Mouse (Mus musculus) layer of hippocampus, adult 2 months (tissue): ENCODE results near the gene Tmc2. TPM values are rescaled to one million over a fixed set of nuclear protein-coding genes. Genes with fewer than 3 reads are reported as not detected.

Experiments used
- DNase-seq, 2 experiments: peaks; one replicate each; pipeline ENCODE4 v3.0.0; 2022; ENCODE audit warnings: low spot score in 2 of 2
- H3K27ac ChIP-seq: fragments of 200-600 bp; 2 replicates; pipeline ENCODE4 v1.8.1; 2022
- H3K4me3 ChIP-seq: fragments of 200-600 bp; 2 replicates; pipeline ENCODE4 v1.8.1; 2022; ENCODE audit warnings: mild to moderate bottlenecking
- CTCF ChIP-seq: fragments of 200-600 bp; conservative IDR thresholded peaks from 2 replicates; pipeline ENCODE4 v1.8.1; 2022; ENCODE audit warnings: antibody characterized with exemption, mild to moderate bottlenecking, moderate library complexity
- total RNA-seq, 2 experiments: library from RNA; stranded (reverse); gene quantifications; 2 replicates each; pipeline ENCODE4 v1.2.3; 2021

The Tmc2 gene
- total RNA-seq, 2 experiments from 2014 or later, result 0.13 TPM; not detected in 1

DNA sequence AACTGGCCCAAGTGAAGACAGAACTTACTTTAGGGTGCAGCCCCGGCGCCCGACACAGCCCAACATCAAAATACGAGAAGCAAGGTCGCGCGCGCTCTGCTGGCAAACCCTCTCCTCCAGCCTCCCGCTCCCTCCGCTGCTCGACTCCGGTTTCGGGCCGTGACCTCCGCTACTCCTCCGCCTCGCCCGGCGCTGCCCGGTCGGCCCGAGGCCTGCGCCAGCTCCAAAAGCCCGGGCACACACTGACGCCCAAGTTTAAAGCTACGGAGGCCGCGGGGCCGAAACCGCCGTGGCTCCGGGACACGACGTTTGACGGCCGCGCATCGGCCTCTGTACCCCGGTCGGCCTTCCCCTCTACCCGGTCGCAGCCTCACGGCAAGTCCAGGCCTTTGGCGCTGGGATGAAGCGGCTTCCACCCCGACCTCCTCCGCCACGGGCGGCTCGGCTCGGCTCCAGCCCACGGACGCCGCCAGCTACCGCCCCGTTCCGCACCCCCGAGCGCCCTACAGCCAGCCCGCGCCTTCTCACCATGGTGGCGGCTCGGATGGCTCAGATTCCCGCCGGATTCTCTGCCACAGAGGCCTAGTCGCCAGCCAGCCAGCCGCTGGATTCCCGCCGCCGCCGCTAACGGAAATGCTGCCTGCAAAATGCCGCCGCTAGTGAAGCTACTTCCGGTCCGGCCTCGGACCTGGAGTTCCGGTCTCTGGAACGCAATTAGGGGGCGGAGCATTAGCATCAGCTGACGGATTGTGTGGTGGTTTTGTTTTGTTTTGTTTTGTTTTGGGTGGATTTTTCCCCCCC lies 16.1 kb upstream of the Tmc2 start, which contains the start of gene Snrpb:
TSS of gene Snrpb (minus strand) at position 698 of the 801 bp plus-strand sequence.
- DNase-seq, result peak; percentile 86 to 90
- TF ChIP-seq CTCF, result no peak
- H3K27ac ChIP-seq, result peak within 1 kb of the TSS; percentile 99
- peak within 1 kb of the TSS; percentile 99 for H3K4me3 ChIP-seq

DNA sequence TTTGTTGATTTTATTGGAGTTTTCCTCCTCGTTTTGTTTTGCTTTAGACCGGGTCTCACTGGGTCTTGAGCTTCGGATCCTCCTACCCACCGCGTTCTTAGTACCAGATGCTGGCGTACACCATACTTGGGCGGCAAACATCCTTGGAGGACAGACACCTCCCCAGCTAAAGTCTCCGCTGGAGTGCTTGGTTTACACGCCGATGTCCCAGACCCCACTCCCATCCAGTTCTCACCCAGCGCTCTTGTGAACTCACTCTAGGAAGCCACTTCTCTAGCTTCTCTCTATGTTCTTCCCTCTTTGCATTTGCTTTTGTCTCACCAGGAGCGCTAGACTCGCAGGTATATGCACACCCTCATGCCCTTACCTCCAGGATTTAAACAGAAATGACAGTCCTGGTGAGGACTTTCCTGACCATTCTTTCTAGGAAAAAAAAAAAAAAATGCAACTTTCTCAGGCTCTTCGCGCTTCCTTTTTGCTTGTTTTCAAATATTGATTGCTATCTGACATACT lies 15.4 kb upstream of the Tmc2 start:
- no peak for TF ChIP-seq CTCF
- peak overlapping the region; percentile 99 for H3K27ac ChIP-seq
- H3K4me3 ChIP-seq, result peak overlapping the region; percentile 99
- no peak for DNase-seq

DNA sequence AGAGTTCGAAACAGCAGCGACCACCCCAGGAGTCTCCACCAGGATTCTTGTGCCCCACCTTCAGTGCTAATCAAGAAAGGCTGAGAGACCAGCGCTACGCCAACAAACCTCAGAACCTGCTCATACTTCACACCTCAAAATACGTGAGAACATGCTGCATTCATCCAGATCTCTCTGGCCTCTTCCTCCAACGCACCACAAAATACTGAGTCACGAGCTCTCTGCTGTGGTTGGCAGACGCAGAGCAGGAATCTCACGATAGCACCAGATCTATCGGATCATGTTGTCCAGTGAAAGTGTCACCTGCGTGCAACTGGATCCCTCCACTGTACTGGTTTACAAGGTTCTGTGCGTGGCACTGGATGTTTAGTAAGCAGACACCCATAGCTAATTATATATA lies 6.6 kb upstream of the Tmc2 start:
- Histone ChIP-seq H3K27ac (no peak overlapping the region), H3K4me3 (no peak overlapping the region)
- DNase-seq, result no peak
- no peak for TF ChIP-seq CTCF

DNA sequence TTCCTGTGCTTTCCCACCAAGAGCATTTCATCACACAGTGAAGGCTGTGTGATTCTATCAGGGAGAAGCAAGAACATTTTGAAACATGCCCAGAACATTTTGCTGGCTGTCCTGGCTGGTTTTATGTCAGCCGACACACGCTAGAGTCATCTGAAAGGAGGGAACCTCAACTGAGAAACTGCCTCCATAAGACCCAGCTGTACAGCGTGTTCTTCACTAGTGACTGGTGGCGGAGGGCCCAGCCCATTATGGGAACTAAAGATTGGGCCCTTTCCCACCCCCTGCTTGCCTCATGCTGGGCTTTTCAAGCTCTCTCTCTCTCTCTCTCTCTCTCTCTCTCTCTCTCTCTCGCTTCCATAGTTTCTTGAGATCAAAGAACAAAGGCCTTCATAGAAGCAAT lies 6.0 kb downstream of the Tmc2 start:
- Histone ChIP-seq H3K4me3 (no peak overlapping the region), H3K27ac (no peak overlapping the region)
- DNase-seq, result no peak
- TF ChIP-seq CTCF, result no peak

DNA sequence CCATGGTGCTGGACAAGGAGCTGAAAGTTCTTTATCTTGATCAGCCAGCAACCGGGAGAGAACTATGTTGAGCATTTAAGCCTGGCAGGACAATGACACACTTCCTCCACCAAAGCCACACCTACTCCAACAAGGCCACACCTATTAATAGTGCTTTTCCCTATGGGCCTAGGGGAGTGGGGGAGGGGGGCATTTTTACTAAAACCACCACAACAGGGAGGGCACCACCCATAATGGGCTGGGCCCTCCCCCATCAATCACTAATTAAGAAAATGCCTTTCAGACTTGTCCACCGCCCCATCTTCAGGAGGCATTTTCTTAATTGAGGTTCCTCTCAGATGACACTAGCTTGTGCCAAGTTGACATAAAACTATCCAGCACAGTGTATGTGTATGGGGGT lies 12.4 kb downstream of the Tmc2 start:
- no peak overlapping the region for H3K27ac ChIP-seq
- no peak for TF ChIP-seq CTCF
- no peak overlapping the region for H3K4me3 ChIP-seq
- DNase-seq, result no peak

DNA sequence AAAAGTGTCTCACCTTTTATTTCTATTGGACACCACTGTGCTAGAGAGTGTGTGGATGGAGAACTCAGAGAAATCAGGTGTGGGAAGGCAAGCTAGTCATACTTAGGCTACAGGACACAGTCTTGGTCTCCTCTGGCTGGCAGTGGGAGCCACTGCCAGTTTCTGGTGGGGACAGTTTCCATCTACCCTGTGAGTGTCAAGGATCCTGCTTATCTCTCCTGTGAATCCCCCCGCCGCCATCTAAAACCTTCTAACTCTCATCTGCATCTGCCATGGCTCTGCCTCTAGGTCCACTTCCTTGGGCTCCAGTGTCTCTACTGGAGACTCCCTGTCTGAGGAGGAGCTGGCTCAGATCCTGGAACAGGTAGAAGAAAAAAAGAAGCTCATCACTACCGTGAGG lies 13.0 kb downstream of the Tmc2 start:
- Histone ChIP-seq H3K27ac (no peak overlapping the region), H3K4me3 (no peak overlapping the region)
- DNase-seq, result no peak
- no peak for TF ChIP-seq CTCF

DNA sequence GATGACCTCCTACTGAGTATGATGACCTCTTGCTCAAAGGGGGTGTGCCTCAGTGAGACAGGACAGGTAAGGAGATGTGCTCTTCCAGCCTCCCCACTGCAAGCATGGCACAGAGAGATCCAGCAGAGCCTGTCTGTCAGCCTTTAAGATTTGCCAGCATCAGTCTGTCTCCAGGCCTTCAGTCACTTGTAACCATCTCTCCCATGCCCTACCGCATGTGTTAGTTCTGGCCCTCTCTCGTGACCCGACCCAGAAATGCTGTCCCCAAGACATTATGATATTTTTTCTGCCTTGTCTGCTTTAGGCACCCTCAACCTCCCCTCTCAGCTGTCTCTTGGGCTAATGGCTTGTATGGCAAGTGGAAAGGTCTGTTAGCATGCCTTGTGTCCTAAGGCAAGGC lies 14.6 kb downstream of the Tmc2 start:
- no peak for TF ChIP-seq CTCF
- H3K4me3 ChIP-seq, result no peak overlapping the region
- H3K27ac ChIP-seq, result no peak overlapping the region
- no peak for DNase-seq

DNA sequence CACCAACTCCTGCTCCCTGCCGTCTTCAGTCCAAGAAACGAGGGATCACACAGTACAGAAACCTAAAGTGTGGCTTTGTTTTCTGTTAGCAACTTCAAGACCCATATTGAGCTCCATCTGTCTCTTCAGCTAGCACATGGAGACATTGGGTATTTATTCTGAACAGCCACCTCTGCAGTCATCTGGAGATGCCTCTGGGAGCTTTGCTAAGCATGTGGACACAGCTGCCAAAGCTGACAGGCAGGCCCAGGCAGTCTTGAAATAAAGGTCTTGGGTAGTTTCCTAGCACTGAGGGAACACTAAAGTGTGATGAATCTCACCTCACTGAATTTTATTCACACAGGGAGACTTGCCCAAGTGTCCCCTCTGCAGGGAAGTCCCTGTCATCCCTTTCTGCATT lies 16.6 kb downstream of the Tmc2 start:
- no peak for TF ChIP-seq CTCF
- H3K27ac ChIP-seq, result no peak overlapping the region
- no peak overlapping the region for H3K4me3 ChIP-seq
- peak; percentile 33 to 47 for DNase-seq

DNA sequence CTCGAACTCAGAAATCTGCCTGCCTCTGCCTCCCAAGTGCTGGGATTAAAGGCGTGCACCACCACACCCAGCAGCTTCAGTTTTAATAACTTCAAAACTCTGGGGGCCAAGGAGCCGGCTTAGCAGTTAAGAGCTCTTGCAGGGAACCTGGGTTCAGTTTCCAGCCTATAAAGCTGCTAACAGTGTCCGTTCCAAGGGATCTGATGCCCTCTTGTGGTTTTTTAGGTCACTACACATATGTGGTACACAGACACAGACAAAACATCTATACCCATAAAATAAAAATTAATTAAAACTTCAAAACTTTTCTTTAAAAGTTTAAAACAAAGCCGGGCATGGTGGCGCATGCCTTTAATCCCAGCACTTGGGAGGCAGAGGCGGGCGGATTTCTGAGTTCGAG lies 51.9 kb downstream of the Tmc2 start:
- DNase-seq, result peak; percentile 10 to 41
- TF ChIP-seq CTCF, result peak; percentile 79
- Histone ChIP-seq H3K4me3 (no peak overlapping the region), H3K27ac (no peak overlapping the region)

DNA sequence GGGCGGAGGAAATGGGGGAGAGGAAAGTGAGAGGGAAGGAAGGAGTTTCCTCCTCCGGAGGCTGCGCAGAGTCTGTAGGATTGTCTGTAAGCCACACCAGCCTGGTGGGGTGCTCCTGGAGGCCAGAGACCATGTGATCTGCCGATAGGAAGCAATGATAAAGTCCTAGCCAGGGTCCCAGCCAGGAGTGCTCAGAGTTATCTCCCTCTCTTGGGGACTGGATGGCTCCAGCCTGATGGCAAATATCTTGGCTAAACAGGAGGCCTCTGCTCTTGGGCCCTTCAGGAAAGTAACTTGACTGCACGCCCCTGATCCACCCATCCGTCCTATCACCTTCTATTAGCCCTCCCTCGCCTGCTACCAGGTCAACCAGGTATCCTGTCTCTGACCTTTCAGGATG lies 53.2 kb downstream of the Tmc2 start:
- no peak for TF ChIP-seq CTCF
- H3K4me3 ChIP-seq, result no peak overlapping the region
- DNase-seq, result no peak
- no peak overlapping the region for H3K27ac ChIP-seq

DNA sequence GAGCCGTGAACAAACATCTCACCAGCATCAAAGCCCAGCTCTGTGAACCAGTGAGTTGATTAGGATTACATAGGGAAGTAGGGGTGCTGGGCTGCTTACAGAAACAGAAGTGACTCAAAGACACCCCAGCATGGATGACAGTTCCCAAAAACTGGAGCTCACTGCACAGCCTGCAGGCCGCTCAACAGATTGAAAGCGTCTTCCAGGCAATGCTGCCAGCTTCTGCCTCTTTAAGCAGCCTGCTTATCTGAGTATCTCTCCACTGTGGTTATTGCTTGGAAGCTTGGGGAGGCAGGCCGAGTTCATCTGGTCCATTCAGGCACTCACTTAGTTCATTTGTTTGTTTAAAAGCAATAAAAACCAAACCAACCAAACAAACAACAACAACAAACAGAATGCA lies 61.8 kb downstream of the Tmc2 start:
- DNase-seq, result no peak
- peak overlapping the region; percentile 28; the same call in 1 of the 2 replicates for H3K27ac ChIP-seq
- no peak for TF ChIP-seq CTCF
- no peak overlapping the region for H3K4me3 ChIP-seq

DNA sequence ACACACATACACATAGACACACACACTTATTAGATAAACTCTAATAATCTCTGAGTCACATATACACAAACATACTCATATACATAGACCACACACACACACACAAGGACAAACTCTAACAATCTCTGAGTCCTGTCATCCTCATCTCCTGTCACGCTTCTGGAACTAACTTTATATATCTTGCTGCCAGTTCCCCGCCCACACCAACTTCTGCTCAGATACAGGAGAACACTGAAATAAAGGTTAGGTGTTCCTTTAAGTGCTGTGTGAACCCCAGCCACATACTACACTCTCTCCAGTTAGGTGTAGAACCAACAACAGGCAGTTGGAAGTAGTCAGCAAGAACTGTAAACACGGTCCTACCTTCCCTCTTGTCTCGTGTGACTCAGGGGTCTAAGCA lies 65.8 kb downstream of the Tmc2 start:
- no peak overlapping the region for H3K4me3 ChIP-seq
- TF ChIP-seq CTCF, result no peak
- no peak for DNase-seq
- no peak overlapping the region for H3K27ac ChIP-seq

DNA sequence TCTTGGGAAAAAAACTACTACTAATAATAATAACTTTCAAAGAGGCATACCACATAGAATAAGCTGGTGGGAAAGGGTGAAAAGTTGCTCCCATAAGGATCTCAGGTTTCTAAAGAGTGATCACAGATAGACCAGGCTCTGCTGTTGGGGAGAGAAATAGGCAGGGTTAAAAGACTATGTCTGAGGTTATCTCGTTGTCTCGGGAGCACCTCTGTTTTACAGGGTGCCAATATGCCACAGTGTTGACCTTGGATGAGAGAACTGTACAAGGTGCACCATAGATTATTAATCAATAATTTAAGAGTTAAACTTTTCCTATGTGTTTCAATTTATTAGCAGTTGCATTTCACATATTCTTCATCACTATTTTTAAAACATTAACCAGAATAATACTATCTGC lies 66.9 kb downstream of the Tmc2 start:
- DNase-seq, result no peak
- no peak overlapping the region for H3K27ac ChIP-seq

DNA sequence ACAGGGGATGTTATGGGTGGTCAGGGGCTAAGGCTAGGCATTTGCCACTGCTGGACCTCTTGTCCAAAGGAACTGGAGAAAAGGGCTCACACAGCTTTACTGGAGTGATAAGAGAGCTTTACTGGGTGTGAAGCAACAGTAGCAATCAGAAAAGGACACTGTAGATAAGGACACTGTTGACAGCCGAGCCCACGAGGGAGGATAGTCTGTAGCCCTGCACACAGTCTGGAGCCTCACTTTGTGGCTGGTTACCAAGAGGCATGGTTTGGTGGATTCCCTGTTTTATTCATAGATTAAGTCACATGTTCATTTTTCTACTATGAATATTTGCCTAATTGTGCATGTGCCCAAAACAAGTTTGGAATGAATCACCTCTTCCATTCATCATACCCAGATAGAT lies 67.4 kb downstream of the Tmc2 start:
- TF ChIP-seq CTCF, result no peak
- DNase-seq, result no peak
- Histone ChIP-seq H3K27ac (no peak overlapping the region), H3K4me3 (no peak overlapping the region)

More for the DNA sequence above, 66.9 kb downstream of the Tmc2 start:
- no peak overlapping the region for H3K4me3 ChIP-seq
- TF ChIP-seq CTCF, result no peak
